Mouse (Mus musculus) spleen, embryonic (tissue): ENCODE results near the gene Foxn3.

Experiments used
- CTCF ChIA-PET: fragments of 350-600 bp; sonication (Branson Sonifier 250); formaldehyde crosslinking; loops from one replicate; lab custom pipeline; 2022; lab: Charles Lee

Gene Foxn3

DNA sequence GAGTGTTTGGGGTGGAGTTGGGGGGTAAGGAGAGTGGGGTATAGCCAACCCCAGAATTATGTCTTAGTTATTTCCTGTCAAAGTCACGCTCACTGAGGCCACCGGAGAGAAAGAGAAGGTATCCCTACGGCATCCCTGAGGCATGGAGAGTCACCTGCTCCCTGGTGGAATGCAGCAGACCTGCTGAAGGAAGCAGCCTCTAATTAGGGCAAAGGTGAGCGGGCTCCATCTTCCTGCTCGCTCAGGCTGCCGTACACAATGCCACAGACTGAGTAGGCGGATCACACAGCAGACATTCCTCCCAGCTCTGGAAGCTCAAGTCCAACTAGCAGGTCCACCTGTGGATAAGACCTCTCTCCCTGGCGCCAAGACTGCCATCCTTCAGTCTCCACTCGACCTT is 197.4 kb downstream of the Foxn3 start:
- CTCF ChIA-PET, result no interaction called here

DNA sequence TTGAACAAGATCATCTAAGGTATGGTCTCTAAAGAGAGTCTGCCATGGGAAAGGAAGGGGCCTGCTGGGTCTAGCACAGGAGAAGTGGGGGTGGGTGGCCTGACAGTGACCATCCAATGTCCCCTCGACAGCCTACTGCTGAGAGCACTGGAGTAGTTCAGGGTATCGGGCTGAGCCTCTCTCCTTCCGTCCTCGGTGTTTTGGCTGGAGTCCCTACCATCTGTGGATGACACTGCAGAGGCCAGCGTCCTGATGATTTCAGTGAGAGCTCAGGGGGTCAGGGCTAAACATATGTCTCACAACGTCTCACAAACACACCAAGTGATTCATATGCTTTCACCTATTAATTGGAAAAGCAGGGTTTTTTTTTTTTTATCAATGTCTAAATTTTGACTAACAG is 199.2 kb downstream of the Foxn3 start:
- CTCF ChIA-PET, result interaction anchor here (0.6 kb wide), 1 partner anchor 1633 kb away, joined by 3 read pairs; no protein-coding TSS in a partner anchor

DNA sequence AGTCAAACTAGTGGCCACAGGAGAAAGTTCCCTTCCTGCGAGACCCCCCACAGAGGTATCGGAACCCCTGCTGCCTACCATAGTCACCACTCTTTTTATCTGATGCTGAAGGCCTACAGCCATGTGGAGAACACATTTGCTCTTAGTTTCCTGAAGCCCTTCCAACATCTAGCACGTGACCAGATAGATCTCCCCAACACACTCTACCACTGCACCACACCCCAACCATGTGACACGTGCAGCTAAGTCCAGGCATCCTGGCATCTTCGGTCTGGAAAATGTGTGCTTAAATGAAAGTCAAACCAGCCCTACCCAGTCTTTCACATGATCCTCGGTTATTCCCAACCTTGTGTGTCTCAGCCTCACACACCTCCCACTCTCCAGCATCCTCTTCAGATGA is 200.4 kb downstream of the Foxn3 start:
- CTCF ChIA-PET, result no interaction called here

DNA sequence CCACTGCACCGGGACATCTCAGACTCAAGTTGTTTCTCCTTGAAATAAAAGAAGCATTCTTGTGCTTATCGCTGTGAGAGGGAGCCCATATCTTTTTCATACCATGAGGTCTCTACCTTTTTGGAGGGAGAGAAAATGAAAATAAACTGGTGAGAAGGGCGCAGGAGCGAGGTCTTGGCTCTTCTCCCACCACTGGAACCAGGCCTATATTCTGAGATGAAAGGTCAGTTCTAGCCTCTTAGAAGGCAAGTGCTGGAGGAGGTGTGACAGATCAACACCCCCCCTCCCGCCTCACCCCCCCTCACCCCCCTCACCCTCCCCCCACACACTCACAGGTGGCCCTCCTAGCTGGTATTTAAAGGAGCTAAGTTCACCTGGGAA is 201.6 kb downstream of the Foxn3 start:
- CTCF ChIA-PET, result no interaction called here

DNA sequence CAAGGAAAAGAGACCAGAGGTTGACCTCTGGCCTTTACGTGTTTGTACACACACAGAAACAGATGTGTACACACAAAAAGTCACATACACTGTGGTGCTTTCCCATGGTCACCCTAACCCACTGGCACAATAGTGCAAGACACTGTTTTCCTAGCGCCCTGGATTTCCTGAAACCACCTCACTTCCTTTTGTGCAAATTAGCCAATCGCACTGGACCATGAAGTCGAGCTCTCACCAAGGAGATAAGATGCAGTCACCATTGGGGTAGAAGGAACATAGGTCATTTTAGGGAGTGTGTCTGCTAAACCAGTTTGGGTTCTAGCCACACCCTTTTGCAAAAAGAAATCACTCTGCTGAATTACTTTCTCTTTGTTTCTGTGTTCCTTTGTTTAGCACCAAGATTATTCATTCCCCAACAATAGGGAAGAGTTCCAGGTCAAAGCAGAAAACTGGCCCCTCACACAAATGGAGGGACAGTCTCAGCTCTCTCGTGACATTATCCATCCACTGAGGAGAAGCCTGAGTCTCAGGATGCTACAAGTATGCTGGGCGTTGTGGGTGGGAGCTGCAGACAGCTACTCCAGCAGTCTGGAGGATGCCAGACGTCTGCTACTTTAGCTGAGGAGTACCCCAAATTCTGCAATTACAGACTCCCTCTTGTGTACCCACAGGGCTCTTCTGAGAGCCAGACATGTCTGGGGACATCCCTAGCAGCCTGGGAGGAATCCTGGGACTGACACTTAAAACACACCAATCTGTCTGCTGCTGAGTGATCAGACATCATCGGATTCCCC is 202.2 kb downstream of the Foxn3 start:
- CTCF ChIA-PET, result no interaction called here

DNA sequence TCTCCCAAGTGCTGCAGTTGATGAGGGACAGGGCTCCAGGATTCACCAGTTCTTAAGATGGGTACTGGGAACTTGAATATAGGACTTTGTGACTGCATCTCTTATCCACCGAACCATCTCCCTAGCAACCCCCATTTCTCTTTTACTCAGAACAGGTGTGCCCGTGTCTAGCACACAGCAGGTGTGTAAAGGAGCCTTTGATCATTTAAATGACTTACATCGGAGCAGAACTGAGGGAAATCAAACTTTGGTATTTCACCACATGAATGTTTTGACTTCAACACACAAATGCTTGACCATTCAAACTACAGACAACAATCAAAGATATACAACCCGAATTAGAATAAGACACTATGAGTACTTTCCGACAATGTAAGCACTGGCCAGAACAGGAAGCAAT is 204.7 kb downstream of the Foxn3 start:
- CTCF ChIA-PET, result no interaction called here

DNA sequence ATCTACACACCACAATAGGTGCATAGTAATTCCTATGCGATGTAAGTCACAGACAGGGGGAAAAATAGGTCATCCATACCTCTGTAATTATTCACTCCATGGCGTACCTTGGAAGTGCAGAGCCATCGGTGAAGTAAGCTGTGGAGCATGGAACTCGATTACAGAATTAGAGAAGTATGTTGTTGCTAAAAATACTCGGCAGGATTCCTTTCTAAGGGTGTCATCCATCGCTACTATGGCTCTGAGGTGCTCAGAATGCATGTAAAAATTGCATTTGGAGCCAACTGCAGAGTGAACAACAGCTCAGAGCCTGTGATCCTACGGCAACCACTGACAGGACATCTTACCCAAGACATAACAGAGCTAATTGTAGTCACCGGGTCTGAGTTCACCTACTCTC is 206.7 kb downstream of the Foxn3 start:
- CTCF ChIA-PET, result interaction anchor here (0.6 kb wide), 1 partner anchor 530 kb away, joined by 4 read pairs; no protein-coding TSS in a partner anchor

DNA sequence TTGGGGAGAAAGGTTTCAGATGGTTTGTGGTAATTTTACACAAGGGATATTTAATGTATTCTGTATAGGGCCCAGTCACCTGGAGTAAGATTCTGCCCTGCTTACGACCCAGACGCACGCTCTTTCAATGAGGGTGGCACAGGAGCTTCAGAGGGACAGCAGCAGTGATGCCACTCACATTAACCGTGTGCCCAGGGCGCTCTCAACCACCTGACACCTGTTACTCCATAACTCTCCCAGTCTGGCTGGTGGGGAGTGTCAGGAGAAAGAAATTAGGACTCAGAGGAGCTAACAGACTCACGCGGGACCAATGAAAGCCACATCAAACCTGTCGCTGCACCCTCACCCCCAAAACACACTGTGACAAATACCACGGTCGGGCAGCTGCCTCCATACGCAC is 209.7 kb downstream of the Foxn3 start:
- CTCF ChIA-PET, result no interaction called here

DNA sequence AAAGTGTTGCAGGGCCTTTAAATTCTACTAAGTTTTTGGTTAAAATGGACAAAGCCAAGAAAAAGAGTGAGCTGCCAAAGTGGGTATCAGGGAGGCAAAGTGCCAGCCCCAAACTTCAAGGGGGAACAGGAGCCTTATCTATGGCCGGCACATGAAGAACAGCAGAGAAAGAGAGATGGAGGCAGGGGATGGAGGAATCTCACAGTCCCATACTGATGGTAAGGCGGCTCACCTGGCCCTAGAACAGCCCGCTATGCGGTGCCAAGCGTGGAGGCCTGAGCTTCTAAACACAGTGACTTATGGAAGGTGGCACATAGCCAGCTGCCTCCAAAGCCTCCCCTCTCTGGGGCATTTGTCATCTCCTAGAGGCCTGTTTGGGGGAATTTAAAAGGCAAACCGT is 210.8 kb downstream of the Foxn3 start:
- CTCF ChIA-PET, result no interaction called here

DNA sequence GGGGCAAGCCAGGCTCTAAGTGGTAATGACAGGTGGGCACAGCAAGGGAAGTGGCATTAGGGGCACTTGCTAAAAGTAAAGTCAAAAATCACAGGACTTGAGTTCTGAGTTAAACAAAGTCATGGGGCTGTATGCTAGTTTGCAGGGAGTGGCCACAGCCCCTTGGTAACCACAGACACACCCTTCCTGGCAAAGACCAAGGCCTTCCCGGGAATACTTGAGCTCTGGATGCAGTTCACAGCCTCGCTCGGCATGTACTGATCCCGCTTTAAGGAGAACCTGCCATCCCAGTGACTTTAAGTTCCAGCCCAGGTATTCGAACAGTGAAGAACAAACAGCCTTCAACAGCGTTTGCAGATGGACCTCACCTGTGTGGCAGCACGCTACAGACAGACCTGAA is 211.2 kb downstream of the Foxn3 start:
- CTCF ChIA-PET, result interaction anchor here (0.6 kb wide), 1 partner anchor 25 kb away, joined by 3 read pairs; no protein-coding TSS in a partner anchor

DNA sequence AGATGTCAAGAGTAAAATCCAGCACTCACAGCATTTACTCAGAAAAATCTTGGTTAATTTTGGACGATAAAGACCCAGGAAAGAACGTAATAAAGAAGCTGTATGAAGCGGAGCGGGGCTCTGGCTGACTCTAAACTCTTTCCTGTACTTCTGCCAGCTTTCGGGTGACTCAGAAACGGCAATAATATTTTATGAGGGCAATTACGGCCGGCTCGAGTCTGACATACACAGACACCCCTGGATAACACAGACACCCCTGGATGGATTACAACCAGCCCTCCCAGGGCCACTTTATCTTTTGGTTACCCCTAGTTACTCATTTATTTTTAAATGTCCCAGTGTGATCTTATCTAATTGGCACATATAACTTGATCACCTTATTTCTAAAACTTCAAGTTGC is 211.7 kb downstream of the Foxn3 start:
- CTCF ChIA-PET, result interaction anchor here (0.6 kb wide), 1 partner anchor 25 kb away, joined by 3 read pairs; no protein-coding TSS in a partner anchor

DNA sequence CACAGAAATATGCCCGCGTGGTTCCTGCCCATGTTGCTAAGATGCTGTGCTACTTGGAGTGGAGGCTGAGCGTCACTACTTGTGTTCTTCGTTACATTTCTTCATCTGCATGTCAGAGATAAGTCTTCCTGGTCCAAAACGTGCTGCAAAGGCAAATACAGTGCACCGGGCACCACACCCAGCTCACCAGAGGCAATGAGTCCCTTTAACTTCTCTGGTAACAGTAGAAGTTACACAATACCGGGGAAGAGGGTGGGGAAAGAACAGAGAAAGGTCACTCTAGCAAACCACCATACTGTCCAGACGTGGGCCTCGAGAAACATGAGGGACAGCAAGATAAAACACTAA is 213.8 kb downstream of the Foxn3 start:
- CTCF ChIA-PET, result no interaction called here

DNA sequence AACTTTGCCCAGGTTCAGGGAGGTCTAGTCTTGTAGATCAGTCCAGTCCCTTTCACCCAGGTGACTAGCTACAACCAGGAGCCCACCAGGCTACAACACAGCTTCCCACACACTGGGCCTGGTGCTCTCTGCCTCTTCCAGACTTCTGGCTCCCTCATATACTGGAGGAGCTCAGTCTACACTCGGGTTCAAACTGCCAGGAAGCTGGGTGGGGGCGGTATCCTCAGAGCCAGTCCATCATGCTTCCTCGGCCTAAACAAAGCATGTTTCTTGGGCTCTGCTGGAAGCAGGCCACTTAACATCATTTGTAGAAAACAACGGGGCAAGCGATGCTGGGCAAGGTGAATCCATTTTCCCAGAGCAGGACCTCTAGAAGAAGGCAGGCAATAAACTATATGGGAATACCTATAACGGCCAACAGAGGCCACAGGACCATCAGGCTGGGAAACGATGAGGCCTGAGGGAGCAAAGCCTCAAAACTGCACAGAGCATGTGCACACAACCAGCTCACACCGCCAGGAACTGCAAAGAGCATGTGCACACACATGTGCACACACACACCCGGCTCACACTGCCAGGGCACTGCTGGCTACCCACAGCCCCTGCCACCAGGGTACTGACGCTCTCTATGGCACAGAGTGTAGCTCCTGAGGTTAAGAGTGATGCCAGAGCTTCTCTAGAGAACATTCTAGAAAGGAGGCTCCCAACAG is 214.3 kb downstream of the Foxn3 start:
- CTCF ChIA-PET, result interaction anchor here (0.6 kb wide), 1 partner anchor 133 kb away, joined by 3 read pairs; no protein-coding TSS in a partner anchor

DNA sequence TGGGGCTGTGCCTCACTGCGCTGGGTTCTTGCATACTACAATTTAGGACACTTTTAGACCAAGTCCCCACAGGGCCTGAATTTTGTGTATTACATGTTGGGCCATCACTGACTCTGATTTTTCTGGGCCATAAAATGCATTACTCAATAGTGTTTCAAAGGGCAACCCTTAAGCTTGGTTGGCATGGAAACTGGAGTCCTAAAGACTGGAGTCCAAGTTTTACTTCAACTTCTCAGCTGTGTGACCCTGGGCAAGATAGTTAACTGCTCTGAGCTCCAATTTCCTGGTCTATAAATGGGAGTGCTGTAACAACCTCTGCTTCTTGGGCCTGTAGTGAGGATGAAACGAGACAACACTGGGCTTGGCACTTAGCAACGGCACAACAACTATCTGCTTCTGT is 215.9 kb downstream of the Foxn3 start:
- CTCF ChIA-PET, result interaction anchor here (0.5 to 0.6 kb wide), 2 partner anchors 97 to 109 kb away, joined by 5 read pairs; no protein-coding TSS in a partner anchor

DNA sequence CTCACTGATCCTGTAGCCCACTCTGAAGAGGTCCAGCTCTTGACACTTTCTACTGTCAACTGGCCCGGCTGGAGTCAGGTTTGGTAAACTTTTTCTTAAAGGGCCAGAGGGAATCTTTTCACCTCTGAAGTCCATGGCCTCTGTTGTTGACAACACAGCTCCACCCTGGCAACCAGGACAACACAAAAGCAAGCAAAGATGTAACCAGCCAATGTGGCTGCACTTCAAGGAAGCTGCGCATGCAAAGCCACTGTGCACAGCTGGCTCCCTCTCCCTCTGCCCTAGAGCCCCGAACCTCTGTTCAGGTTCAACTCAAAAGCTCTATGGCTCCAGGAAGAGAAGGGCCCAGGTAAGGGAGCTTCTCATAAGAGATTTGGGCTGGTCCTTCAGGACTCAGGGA is 216.4 kb downstream of the Foxn3 start:
- CTCF ChIA-PET, result interaction anchor here (1.0 kb wide), 1 partner anchor 15 kb away, joined by 3 read pairs; no protein-coding TSS in a partner anchor

DNA sequence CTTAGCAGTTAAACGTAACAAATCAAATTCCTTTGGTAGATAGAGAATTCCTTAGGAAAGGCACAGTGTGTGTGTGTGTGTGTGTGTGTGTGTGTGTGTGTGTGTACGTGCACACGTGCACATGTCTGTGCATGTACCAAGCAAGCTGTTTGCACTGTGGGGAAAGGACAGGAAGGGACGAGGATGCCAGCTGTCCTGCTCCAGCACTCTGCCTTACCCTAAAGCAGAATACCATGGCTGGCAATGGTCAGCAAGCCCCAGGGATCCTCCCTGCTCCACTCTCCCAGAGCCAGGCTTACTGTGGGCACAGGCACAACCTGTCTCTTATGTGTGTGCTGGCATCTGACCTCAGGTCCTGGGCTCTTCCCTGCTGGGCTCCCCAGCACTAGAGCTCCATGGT is 218.1 kb downstream of the Foxn3 start:
- CTCF ChIA-PET, result interaction anchor here (0.5 to 0.6 kb wide), 2 partner anchors 610 to 706 kb away, joined by 3 to 4 read pairs; no protein-coding TSS in a partner anchor

DNA sequence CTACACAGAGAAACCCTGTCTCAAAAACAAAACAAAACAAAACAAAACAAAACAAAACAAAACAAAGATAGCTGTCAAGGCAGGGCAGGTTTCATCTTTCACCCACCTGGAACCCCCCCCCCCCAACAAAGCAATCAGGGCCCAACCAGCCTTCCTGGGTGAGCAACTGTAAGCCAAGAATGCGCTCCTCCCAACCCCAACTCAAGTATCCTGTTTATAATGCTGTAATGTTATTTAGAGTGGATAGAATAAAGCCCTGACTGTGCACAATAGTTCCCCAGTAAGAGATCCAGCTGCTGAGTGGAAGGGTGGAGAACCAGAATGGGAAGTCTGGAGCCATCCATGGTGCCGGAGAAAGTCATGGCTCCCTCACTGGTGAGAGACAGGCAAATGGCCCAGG is 220.0 kb downstream of the Foxn3 start:
- CTCF ChIA-PET, result no interaction called here

DNA sequence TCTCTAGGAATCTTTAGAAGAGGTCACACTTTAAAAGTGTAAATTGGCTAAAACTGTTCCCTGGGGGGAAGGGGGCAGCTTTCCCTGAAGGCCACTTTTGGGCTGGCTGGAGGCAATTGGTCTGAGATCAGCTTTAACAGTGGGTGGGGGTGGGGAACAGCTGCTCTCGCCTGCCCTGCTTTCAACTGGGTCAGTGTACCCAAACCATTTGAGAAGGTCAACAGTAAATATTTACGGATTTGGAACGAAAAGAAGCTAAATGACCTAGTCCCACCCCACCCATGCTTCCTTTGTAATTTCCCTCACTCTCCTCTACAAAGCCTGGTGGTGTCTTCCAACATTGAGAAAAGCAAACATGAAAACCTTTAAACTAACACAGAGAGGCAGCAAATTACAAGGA is 221.2 kb downstream of the Foxn3 start:
- CTCF ChIA-PET, result no interaction called here

DNA sequence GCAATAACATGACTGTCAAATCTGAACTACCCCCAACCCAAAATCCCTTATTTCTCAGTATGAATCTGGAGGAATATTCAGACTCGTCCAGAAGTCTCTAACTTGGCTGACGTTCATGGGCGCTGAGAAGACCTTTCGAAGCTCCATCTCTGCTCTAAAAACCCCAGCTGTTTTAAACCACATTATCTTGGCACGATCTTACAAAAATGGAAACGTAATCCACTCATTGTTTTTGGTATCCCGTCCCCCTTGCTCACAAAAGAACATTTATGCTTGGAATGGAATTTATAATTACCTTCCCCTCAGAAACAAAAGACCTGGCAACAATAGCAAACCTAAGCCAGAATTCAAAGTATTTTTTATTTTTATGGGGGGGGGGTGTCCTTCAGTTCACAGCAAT is 221.6 kb downstream of the Foxn3 start:
- CTCF ChIA-PET, result no interaction called here

DNA sequence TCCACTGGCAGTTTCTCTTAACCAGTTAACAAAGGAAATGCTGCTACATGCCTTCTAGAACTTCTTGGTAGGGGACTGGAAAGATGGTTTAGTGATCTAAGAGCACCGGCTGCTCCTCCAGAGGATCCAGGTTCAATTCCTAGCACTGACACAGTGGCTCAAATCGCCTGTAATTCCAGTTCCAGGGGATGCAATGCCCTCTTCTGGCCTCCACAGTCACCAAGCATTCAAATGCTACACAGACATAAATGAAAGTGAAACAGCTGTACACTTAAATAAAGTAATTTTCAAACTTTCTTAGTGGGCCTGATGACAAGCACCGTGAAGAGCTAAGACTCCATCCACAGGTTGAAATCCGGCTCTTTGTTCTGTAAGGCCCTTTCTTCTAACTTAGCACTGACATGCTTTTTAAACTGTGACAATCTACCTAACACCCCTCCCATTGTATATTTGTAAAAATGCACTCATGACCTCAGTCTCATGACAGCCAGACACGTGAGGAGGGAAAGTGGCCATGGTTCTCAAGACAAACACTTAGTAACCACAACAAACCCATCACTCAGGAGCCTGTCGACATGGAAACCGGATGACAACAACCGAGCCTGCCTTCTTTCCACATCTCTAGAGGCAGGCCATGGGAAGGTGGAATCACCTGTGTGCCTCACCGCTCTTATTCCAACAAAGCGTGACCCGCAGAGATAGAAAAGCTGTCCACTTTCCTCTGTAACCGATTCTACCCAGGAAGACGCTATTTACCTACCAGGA is 222.8 kb downstream of the Foxn3 start:
- CTCF ChIA-PET, result no interaction called here

DNA sequence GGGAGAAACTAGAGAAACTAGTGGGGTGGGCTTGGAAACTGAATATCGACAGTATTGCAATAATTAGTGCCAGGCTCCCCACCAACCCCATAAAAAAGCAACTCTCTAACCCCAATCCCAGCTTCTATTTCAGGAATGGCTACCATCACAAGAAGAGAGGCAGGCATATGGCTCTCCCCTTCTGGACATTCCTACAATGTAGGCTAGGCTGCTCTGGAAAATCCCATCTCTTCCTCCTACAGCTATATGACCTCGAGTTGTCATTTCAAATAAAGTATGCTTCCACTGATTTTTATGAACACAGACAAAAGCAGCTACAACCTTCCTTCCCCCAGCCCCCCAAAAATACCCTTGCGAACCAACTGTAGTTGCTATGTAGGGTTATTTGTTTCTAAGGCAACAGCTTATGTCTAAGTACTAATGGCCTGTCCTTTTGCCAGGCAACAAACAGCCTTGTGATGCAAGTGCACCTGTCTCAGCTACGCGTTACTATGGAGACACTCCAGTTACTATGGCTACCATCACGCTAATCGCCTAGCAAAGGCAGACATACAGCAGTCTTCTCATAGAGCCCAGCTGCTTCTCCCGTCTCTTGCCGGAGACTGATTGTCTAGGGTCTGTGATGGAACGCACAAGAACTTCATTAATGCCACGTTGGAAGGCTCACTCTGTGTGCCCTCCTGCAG is 223.6 kb downstream of the Foxn3 start:
- CTCF ChIA-PET, result no interaction called here
